Mouse (Mus musculus): ENCODE measurements around the gene Dnajb6. TPM values are rescaled to one million over a fixed set of nuclear protein-coding genes. Genes with fewer than 3 reads are reported as not detected.

Dnajb6 gene
- polyA plus RNA-seq, 1 experiment from 2014 or later, result 115 TPM

- H3K9ac ChIP-seq, result no peak overlapping the region
- no peak overlapping the region for H3K4me3 ChIP-seq
- WGBS, result 58% methylated on average over 2 of the region's 2 CpGs
- no peak overlapping the region for H3K4me2 ChIP-seq
- no peak overlapping the region for H3K27ac ChIP-seq (ENCODE audit: poor library complexity, severe bottlenecking)
- no peaks in the 10 kb centered on the region for H3K9me3 ChIP-seq (replicated peaks)
- H3K36me3 ChIP-seq, result no peaks in the 10 kb centered on the region
- no peaks in the 10 kb centered on the region for H3K27me3 ChIP-seq (replicated peaks)
- H3K4me1 ChIP-seq (replicated peaks), result no peaks in the 10 kb centered on the region
- no peak for ATAC-seq (ENCODE audit: insufficient number of reproducible peaks, low FRiP score)
Observed at GRCm38 (mm10) chr5:29848091-29848490, 112.6 kb downstream of the Dnajb6 start.

DNA sequence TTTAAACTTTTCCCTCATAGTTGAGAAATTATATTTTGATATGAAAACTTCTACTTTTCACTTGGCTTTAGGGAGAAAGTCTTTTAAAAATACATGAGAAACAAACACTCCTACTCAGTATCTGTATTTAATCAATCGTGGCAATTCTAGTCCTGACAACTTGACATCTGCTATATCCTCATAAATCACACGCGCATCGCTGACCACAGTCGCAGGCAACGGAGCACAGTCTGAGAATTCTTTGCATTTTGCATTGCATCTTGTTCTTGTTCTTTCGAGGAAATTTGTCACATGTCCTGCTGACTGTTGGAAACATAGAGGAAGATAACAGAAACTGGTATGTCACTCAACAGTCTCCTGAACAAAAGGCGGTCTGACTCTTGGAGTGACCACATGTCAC lies 116.9 kb downstream of the Dnajb6 start:
- no peak for ATAC-seq (ENCODE audit: insufficient number of reproducible peaks, low FRiP score)
- Histone ChIP-seq H3K27me3 (replicated peaks) (no peaks in the 10 kb centered on the region), H3K9ac (no peak overlapping the region), H3K4me1 (replicated peaks) (no peaks in the 10 kb centered on the region), H3K9me3 (replicated peaks) (no peaks in the 10 kb centered on the region), H3K27ac (ENCODE audit: poor library complexity, severe bottlenecking) (no peak overlapping the region), H3K36me3 (no peaks in the 10 kb centered on the region), H3K4me2 (no peak overlapping the region), H3K4me3 (no peak overlapping the region)
- 54% methylated on average over 8 of the region's 8 CpGs for WGBS

DNA sequence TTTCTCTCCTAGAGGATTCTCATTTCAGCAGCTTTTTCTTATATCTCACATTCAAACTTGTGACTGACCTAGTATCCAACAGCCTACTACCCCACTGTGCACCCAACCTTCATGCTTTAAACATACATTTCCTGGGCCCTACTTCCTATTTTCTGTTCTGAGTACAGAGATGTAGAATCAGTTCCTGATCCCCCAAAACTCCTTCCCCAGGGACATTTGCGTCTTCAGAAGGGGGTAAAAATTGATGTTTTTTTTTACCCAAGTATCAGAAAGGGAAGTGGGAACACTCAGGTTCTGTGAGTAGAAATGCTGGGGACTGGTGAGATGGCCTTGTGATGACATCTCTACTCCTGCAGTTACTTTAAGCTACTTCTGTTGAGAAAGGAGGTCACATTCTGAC lies 117.5 kb downstream of the Dnajb6 start:
- Histone ChIP-seq H3K27ac (ENCODE audit: poor library complexity, severe bottlenecking) (no peak overlapping the region), H3K4me2 (no peak overlapping the region), H3K4me1 (replicated peaks) (no peaks in the 10 kb centered on the region), H3K27me3 (replicated peaks) (no peaks in the 10 kb centered on the region), H3K36me3 (no peaks in the 10 kb centered on the region), H3K9me3 (replicated peaks) (no peaks in the 10 kb centered on the region), H3K9ac (no peak overlapping the region), H3K4me3 (no peak overlapping the region)
- no peak for ATAC-seq (ENCODE audit: insufficient number of reproducible peaks, low FRiP score)
- 68% methylated on average over 1 of the region's 1 CpGs for WGBS

GRCm38 (mm10) chr5:29854376-29854775 lies 118.9 kb downstream of the Dnajb6 start:
- 76% methylated on average over 5 of the region's 5 CpGs for WGBS
- Histone ChIP-seq H3K27ac (ENCODE audit: poor library complexity, severe bottlenecking) (no peak overlapping the region), H3K9ac (no peak overlapping the region), H3K4me1 (replicated peaks) (no peaks in the 10 kb centered on the region), H3K36me3 (no peaks in the 10 kb centered on the region), H3K9me3 (replicated peaks) (no peaks in the 10 kb centered on the region), H3K27me3 (replicated peaks) (no peaks in the 10 kb centered on the region), H3K4me2 (no peak overlapping the region), H3K4me3 (no peak overlapping the region)
- ATAC-seq (ENCODE audit: insufficient number of reproducible peaks, low FRiP score), result no peak

GRCm38 (mm10) chr5:29854971-29855370 lies 119.5 kb downstream of the Dnajb6 start:
- ATAC-seq (ENCODE audit: insufficient number of reproducible peaks, low FRiP score), result no peak
- Histone ChIP-seq H3K27ac (ENCODE audit: poor library complexity, severe bottlenecking) (no peak overlapping the region), H3K4me2 (no peak overlapping the region), H3K36me3 (no peaks in the 10 kb centered on the region), H3K27me3 (replicated peaks) (no peaks in the 10 kb centered on the region), H3K4me3 (no peak overlapping the region), H3K9ac (no peak overlapping the region), H3K9me3 (replicated peaks) (no peaks in the 10 kb centered on the region), H3K4me1 (replicated peaks) (no peaks in the 10 kb centered on the region)
- WGBS, result 62% methylated on average over 1 of the region's 1 CpGs

- H3K27me3 ChIP-seq (replicated peaks), result no peaks in the 10 kb centered on the region
- no peak overlapping the region for H3K4me2 ChIP-seq
- no peak for ATAC-seq (ENCODE audit: insufficient number of reproducible peaks, low FRiP score)
- no peak overlapping the region for H3K4me3 ChIP-seq
- no peak overlapping the region for H3K27ac ChIP-seq (ENCODE audit: poor library complexity, severe bottlenecking)
- H3K4me1 ChIP-seq (replicated peaks), result peaks cover 8% of the 10 kb centered on the region
- no peaks in the 10 kb centered on the region for H3K36me3 ChIP-seq
- no peak overlapping the region for H3K9ac ChIP-seq
- 72% methylated on average over 3 of the region's 3 CpGs for WGBS
- no peaks in the 10 kb centered on the region for H3K9me3 ChIP-seq (replicated peaks)
Observed at GRCm38 (mm10) chr5:29861522-29861921, 126.0 kb downstream of the Dnajb6 start.

- no peak overlapping the region for H3K9ac ChIP-seq
- H3K36me3 ChIP-seq, result no peaks in the 10 kb centered on the region
- no peaks in the 10 kb centered on the region for H3K9me3 ChIP-seq (replicated peaks)
- H3K4me1 ChIP-seq (replicated peaks), result peaks cover 8% of the 10 kb centered on the region
- ATAC-seq (ENCODE audit: insufficient number of reproducible peaks, low FRiP score), result no peak
- H3K4me2 ChIP-seq, result no peak overlapping the region
- no peak overlapping the region for H3K27ac ChIP-seq (ENCODE audit: poor library complexity, severe bottlenecking)
- no peaks in the 10 kb centered on the region for H3K27me3 ChIP-seq (replicated peaks)
- no peak overlapping the region for H3K4me3 ChIP-seq
- WGBS, result 91% methylated on average over 5 of the region's 5 CpGs
Observed at GRCm38 (mm10) chr5:29862388-29862787, 126.9 kb downstream of the Dnajb6 start.

- ATAC-seq (ENCODE audit: insufficient number of reproducible peaks, low FRiP score), result no peak
- Histone ChIP-seq H3K4me3 (no peak overlapping the region), H3K4me1 (replicated peaks) (peaks cover 8% of the 10 kb centered on the region), H3K27ac (ENCODE audit: poor library complexity, severe bottlenecking) (peak overlapping the region; percentile 31; the same call in 1 of the 2 replicates), H3K9ac (no peak overlapping the region), H3K9me3 (replicated peaks) (no peaks in the 10 kb centered on the region), H3K4me2 (no peak overlapping the region), H3K27me3 (replicated peaks) (no peaks in the 10 kb centered on the region), H3K36me3 (no peaks in the 10 kb centered on the region)
- WGBS, result 68% methylated on average over 4 of the region's 4 CpGs
Observed at GRCm38 (mm10) chr5:29864291-29864737, 128.8 kb downstream of the Dnajb6 start.

- H3K27ac ChIP-seq (ENCODE audit: poor library complexity, severe bottlenecking), result peak overlapping the region; percentile 27; the same call in 1 of the 2 replicates
- H3K4me1 ChIP-seq (replicated peaks), result peaks cover 8% of the 10 kb centered on the region
- no peaks in the 10 kb centered on the region for H3K36me3 ChIP-seq
- WGBS, result 52% methylated on average over 4 of the region's 4 CpGs
- H3K9ac ChIP-seq, result no peak overlapping the region
- H3K4me3 ChIP-seq, result no peak overlapping the region
- ATAC-seq (ENCODE audit: insufficient number of reproducible peaks, low FRiP score), result no peak
- H3K27me3 ChIP-seq (replicated peaks), result no peaks in the 10 kb centered on the region
- no peak overlapping the region for H3K4me2 ChIP-seq
- no peaks in the 10 kb centered on the region for H3K9me3 ChIP-seq (replicated peaks)
Observed at GRCm38 (mm10) chr5:29864994-29865393, 129.5 kb downstream of the Dnajb6 start.

Other genes with a start within 250 kb of the Dnajb6 start
- 34.2 and 35.8 TPM in 2 replicates for gene Ube3c, start 166.4 kb upstream of the Dnajb6 start, polyA plus RNA-seq (2016; fragmentation: Nextera tagmentation; extraction: Ambion mirVana)
- gene Gm5129, start 248 bp downstream of the Dnajb6 start, polyA plus RNA-seq (2016; fragmentation: Nextera tagmentation; extraction: Ambion mirVana), result not detected in 2 replicates

Data from heart, embryonic 12.5 days (tissue).